Mouse (Mus musculus) brain, embryonic 18.5 days (tissue): ENCODE results near the gene 2310050C09Rik.

ENCODE experiments used
- DNase-seq: peaks from one replicate; pipeline ENCODE4 v3.0.0-alpha.2; 2012; ENCODE audit warnings: low read depth, low spot score

The 2310050C09Rik gene

DNA sequence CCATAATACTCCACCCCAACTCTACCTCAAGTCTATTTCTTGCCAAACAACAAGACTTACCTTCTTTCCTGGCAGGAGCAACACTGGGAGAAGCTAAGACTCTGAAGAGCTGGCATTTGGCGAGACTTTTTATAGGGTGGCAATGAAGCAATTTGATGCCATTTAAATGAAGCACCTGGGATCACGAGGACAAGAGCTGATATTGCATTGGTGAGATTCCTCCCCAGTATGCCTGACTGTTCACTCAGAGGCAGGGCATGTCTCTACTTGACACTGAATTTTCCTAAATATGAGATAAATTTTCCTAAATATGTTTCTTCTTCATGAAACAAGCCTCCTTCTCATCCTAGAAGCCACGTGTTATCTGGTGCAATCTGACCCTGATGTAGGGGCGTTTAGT, at the start of gene 2310050C09Rik:
Gene 2310050C09Rik, minus strand, starts transcription at position 101 of the 400 bp plus-strand sequence.
- DNase-seq, result no peak

DNA sequence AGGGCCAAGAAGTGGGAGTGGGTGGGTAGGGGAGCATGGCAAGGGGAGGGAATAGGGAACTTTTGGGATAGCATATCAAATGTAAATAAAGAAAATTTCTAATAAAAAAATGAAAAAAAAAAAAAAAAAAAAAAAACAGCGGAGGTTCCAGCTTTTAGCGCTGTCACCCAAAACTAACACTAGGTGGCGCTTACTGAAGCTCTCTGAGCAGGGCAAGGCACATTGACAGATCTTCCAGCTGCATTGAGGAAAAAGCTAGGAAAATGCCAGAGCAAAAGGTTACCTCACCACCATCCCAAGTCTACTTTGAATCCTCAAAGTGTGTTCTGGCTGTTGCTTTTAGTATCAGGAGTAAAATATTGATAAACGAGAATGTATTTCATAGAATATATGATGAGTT, 37.6 kb upstream of the 2310050C09Rik start:
- no peak for DNase-seq

DNA sequence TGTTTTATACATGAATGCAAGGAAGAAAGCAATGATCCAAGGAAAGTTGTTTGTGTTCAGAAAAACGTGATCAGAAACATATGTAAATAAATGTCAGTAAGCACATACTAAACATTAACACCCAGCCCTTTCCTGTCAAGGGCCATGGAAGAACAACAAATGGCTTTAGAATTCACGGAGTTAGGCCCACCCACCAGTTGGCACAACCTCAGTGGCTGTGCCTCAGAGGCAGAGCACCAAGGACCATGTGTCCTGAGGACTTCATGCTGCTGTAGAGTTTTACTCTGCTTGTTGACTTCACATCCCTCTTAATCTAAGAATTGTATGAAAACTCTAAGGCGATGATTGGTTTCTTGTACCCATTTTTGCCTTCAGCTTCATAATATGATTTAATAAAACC, 35.2 kb upstream of the 2310050C09Rik start:
- no peak for DNase-seq

DNA sequence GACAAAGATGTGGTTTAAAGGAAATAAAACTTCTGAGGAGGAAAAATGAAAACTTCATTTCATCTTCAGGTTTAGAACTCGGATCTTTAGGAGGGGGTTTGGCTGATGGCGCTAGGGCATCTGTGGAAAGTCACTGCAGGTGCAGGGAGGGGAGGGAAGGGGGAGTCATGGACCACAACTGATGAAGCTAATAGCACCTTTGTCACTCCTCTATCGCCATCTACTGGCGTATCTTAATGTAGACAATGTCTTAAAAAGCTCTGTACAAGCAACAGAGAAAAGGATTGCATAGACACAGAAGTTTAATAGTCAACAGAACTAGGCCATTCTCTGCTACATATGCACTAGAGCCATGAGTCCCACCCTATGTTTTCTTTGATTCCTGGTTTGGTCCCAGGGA, 33.6 kb upstream of the 2310050C09Rik start:
- DNase-seq, result peak; percentile 6

DNA sequence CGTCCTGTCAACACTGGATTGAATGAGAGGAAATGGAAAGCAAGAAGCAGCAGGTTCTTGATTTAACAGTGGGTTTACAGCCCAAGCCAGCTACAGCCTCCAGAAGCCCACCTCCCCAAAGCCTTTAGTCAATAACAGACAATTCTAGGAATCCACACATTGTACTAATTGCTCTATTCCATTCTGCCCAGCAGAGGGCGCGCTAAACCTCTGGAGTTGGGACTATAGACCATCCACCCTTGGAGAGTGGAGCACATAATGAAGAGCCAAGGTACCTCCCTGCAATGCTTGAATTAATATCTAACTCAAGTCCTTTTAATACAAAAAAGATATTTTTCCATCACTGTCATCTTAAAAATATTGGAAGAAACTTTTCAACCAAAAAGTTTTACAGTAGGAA, 33.0 kb upstream of the 2310050C09Rik start:
- DNase-seq, result no peak

DNA sequence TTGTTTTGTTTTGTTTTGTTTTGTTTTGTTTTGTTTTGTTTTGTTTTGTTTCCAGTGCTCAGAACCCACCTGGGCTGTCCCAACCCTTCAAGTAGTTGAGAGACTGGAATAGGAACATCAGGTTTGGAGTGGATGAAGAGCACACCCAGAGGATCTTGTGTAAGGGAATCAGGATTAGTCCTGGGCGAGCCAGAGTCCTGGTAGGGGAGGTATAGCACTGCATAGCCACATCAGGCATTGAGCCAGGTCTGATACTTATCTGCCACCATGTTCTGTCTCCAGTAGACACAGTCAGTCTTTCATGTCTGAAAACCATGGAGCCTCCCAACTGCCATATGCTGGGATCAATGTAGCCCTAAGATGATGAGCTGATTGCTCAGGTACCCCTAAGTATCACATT, 24.5 kb upstream of the 2310050C09Rik start:
- no peak for DNase-seq

DNA sequence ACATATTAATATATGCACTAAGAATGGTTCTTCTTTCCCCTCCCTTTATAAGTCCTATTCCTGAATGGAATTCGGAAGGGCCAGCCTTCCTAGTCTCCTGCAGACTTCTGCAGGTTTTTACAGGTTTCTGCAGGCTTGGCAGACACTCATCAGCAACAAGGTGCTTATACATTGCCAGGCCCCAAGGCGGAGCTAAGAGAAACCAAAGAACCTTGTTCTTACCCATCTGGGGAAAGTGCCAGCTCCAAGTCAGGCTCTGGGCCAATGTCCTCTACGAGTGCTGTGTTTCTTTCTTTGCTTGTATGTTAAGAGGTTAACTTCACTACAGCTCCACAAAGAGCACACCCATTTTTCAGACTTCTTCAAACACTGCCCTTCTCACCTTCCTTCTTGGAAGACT, 24.0 kb upstream of the 2310050C09Rik start:
- no peak for DNase-seq

DNA sequence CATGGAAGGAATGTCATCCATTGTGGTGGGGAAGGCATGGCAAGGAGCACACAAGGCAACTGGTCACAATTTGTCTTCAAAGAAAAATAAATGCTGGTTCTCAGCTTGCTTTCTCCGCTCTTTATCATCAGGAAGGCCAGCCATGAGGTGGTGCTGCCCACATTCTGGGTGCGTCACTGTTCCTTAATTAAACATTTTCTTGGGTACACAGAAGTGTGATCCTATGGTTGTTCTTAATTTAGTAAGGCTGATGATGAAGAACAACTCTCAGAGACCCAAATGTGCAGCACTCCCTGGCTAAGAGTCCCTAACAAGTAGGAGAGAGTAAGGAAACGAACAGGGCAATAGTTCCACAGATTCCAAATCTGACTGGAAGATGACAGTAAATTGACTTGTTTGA, 4.2 kb upstream of the 2310050C09Rik start:
- DNase-seq, result no peak

DNA sequence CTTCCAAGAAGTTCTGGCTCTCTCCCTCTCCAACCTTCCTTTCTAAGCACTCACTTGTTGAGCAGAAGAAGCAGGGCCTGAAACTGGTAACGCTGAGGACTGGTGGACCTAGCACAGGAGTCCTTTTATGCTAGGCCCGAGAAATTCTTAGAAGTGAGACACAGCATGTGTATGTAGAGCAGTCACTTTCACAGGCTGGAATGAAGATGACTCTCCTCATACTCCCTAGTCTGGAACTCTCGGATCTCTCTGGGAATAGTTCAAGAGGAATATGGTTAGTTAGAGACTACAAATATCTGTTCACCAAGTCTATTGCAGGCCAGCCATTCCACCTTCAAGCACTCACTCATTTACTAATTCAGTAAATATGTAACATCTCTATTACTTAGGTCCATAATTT, 18.8 kb downstream of the 2310050C09Rik start, which contains the start of gene Lce1l:
Gene Lce1l, minus strand, starts transcription at position 101 of the 400 bp plus-strand sequence.
- no peak for DNase-seq

DNA sequence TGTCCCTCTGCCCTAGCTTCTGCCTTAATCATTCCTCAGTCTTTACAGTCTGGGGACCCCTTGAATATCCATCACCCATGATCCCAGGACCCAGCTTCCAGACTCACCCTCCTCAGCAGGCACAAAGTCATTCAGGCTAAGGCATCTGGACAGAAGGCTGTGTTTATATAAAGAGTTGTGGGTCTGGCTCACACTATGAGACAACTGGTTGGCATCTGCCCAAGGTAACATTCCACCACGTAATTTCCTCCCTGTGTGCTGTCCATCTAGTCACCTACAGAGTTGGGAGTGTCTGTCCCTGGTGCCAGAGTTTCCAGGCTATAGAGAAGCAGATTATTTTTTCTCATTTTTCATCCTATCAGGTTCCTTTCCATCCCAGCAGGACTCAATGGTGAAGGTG, 42.9 kb downstream of the 2310050C09Rik start, which contains the start of gene Kprp:
Gene Kprp, minus strand, starts transcription at position 140 of the 400 bp plus-strand sequence.
- DNase-seq, result no peak

DNA sequence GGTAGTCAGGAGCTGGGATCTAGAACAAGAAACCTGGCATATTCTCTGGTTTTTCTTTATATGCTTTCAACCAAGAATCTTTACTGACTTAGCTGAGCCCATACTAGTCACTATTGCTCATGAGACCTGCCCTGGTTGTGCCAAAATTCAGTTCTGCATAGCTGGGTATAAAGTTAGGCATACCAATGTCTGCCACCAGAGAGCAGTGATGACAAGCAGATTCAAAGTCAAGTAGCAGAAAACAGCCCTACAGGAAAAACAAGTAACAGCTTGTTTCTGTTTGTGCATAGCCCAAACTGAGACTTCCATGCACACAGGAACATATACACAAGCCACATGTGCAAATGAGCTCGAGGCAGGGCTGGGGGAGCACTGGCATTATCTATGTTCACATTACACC, 44.2 kb downstream of the 2310050C09Rik start:
- no peak for DNase-seq
